Mouse (Mus musculus): ENCODE data around the gene Ank3.
A peak's percentile ranks its signal among the peaks of the same experiment; 100 is the strongest.
"Not testable (repeated sequence)": the region's sequence is repeated elsewhere in the genome, so short reads cannot be mapped to it uniquely, and the experiment has no call there.

Ank3 gene

GRCm38 (mm10) chr10:69910726-69911125 lies 512.2 kb downstream of the Ank3 start:
- DNase-seq, result not testable (repeated sequence)

- no peak for DNase-seq
These were observed 517.0 kb downstream of the Ank3 start for GRCm38 (mm10) chr10:69915566-69915965.

- no peak for DNase-seq
These were observed 517.6 kb downstream of the Ank3 start for GRCm38 (mm10) chr10:69916205-69916604.

- peak; percentile 48 to 64 for DNase-seq
These were observed 518.3 kb downstream of the Ank3 start for GRCm38 (mm10) chr10:69916689-69917435.

GRCm38 (mm10) chr10:69917711-69918110 lies 519.1 kb downstream of the Ank3 start:
- DNase-seq, result no peak

GRCm38 (mm10) chr10:69918461-69919151 lies 520.0 kb downstream of the Ank3 start:
- DNase-seq, result no peak

- DNase-seq, result no peak
These were observed 520.5 kb downstream of the Ank3 start for GRCm38 (mm10) chr10:69919152-69919492.

GRCm38 (mm10) chr10:69919746-69920145 lies 521.2 kb downstream of the Ank3 start:
- DNase-seq, result no peak

- DNase-seq, result no peak
These were observed 523.5 kb downstream of the Ank3 start for GRCm38 (mm10) chr10:69922076-69922475.

- peak; percentile 50 to 74 for DNase-seq
These were observed 525.2 kb downstream of the Ank3 start for GRCm38 (mm10) chr10:69923801-69924200.

GRCm38 (mm10) chr10:69924321-69924720 lies 525.7 kb downstream of the Ank3 start:
- peak; percentile 28 to 54 for DNase-seq

- DNase-seq, result peak; percentile 35 to 57
These were observed 526.3 kb downstream of the Ank3 start for GRCm38 (mm10) chr10:69924845-69925244.

GRCm38 (mm10) chr10:69925285-69926157 lies 526.9 kb downstream of the Ank3 start:
- peak; percentile 61 to 76 for DNase-seq

- peak in 1 of 2 experiments; percentile 46 for DNase-seq
These were observed 527.7 kb downstream of the Ank3 start for GRCm38 (mm10) chr10:69926158-69926882.

GRCm38 (mm10) chr10:69927012-69927411 lies 528.4 kb downstream of the Ank3 start:
- DNase-seq, result no peak

GRCm38 (mm10) chr10:69928358-69928757 lies 529.8 kb downstream of the Ank3 start:
- DNase-seq, result peak in 1 of 2 experiments; percentile 44

- DNase-seq, result no peak
These were observed 531.9 kb downstream of the Ank3 start for GRCm38 (mm10) chr10:69930503-69930902.

- no peak for DNase-seq
These were observed 538.0 kb downstream of the Ank3 start for GRCm38 (mm10) chr10:69936443-69937067.

- no peak for DNase-seq
These were observed 538.8 kb downstream of the Ank3 start for GRCm38 (mm10) chr10:69937291-69937921.

- DNase-seq, result no peak
These were observed 540.6 kb downstream of the Ank3 start for GRCm38 (mm10) chr10:69939144-69939543.

- no peak for DNase-seq
These were observed 541.4 kb downstream of the Ank3 start for GRCm38 (mm10) chr10:69939966-69940365.

- no peak for DNase-seq
These were observed 542.4 kb downstream of the Ank3 start for GRCm38 (mm10) chr10:69941001-69941400.

Measured in kidney, postnatal 4 days (tissue).